Mouse (Mus musculus) midbrain, embryonic 13.5 days (tissue): ENCODE data around the gene Ppard. TPM values are rescaled to one million over a fixed set of nuclear protein-coding genes. Genes with fewer than 3 reads are reported as not detected.

ENCODE experiments used
- ATAC-seq: fragments of 200-750 bp; cut with Nextera tagmentation; 2 replicates; pipeline ENCODE4 v1.8.0; 2017; ENCODE audit warnings: mild to moderate bottlenecking, moderate TSS enrichment, moderate library complexity
- H3K27ac ChIP-seq: fragments of 300-500 bp; sonication (generic); 2 replicates; pipeline ENCODE4 v1.5.1; 2015; ENCODE audit warnings: inconsistent platforms, mild to moderate bottlenecking, moderate library complexity
- H3K27me3 ChIP-seq: fragments of 300-500 bp; sonication (generic); 2 replicates; pipeline ENCODE4 v1.6.1; 2015; ENCODE audit warnings: mild to moderate bottlenecking, inconsistent platforms
- H3K36me3 ChIP-seq: fragments of 300-500 bp; sonication (generic); 2 replicates; pipeline ENCODE4 v1.6.1; 2015; ENCODE audit warnings: mild to moderate bottlenecking, inconsistent platforms
- H3K4me1 ChIP-seq: fragments of 300-500 bp; sonication (generic); replicated peaks from 2 replicates; pipeline ENCODE4 v1.6.1; 2015; ENCODE audit warnings: inconsistent platforms
- H3K4me2 ChIP-seq: fragments of 300-500 bp; sonication (generic); replicated peaks from 2 replicates; pipeline ENCODE4 v1.6.1; 2015; ENCODE audit warnings: moderate library complexity, mild to moderate bottlenecking, inconsistent platforms
- H3K4me3 ChIP-seq: fragments of 300-500 bp; sonication (generic); replicated peaks from 2 replicates; pipeline ENCODE4 v1.5.1; 2015; ENCODE audit warnings: mild to moderate bottlenecking, inconsistent platforms
- H3K9ac ChIP-seq: fragments of 300-500 bp; sonication (generic); replicated peaks from 2 replicates; pipeline ENCODE4 v1.6.1; 2015; ENCODE audit warnings: mild to moderate bottlenecking, inconsistent platforms
- H3K9me3 ChIP-seq: fragments of 300-500 bp; sonication (generic); 2 replicates; pipeline ENCODE4 v1.6.1; 2016; ENCODE audit warnings: mild to moderate bottlenecking, inconsistent platforms
- WGBS: fragments of 180-500 bp; shearing (Covaris S2); methylation state at CpG from one replicate; pipeline ENCODE4 v1.1.7; 2015; 5-methylcytosine and 5-hydroxymethylcytosine counted together
- polyA plus RNA-seq: library from polyadenylated mRNA; unstranded; fragments of >200 nt; fragmentation: Nextera tagmentation; extraction: Ambion mirVana; gene quantifications from 2 replicates; pipeline ENCODE4 v1.2.1, GENCODE M21; 2015

The Ppard gene
- polyA plus RNA-seq, 1 experiment from 2014 or later, result 1.4 TPM

DNA sequence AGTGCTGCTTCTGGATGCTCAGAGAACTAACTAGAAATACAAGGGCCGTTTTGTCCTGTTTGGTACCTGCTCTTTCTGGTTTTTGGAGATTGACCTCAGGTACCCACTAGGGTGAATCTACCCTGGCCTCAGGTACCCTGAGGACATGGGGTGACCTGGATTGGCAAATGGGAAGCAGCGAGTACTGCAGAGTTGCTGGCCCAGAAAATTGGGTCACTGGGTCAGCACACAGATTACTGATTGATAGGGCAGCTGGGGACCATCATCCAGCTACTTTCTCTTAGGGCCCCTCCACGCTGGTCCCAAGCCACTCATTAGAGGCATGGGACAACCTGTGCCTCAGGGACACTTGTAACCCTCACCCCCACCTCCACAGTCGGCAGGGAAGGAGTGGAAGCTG, 46.7 kb downstream of the Ppard start:
- no peaks in the 10 kb centered on the region for H3K36me3 ChIP-seq
- H3K9me3 ChIP-seq, result no peaks in the 10 kb centered on the region
- peaks cover 25% of the 10 kb centered on the region for H3K4me1 ChIP-seq
- no peak overlapping the region for H3K4me2 ChIP-seq
- no peak overlapping the region for H3K27ac ChIP-seq
- no peak overlapping the region for H3K4me3 ChIP-seq
- no peak overlapping the region for H3K9ac ChIP-seq
- no peaks in the 10 kb centered on the region for H3K27me3 ChIP-seq
- no peak for ATAC-seq
- 67% methylated on average over 4 of the region's 4 CpGs for WGBS

DNA sequence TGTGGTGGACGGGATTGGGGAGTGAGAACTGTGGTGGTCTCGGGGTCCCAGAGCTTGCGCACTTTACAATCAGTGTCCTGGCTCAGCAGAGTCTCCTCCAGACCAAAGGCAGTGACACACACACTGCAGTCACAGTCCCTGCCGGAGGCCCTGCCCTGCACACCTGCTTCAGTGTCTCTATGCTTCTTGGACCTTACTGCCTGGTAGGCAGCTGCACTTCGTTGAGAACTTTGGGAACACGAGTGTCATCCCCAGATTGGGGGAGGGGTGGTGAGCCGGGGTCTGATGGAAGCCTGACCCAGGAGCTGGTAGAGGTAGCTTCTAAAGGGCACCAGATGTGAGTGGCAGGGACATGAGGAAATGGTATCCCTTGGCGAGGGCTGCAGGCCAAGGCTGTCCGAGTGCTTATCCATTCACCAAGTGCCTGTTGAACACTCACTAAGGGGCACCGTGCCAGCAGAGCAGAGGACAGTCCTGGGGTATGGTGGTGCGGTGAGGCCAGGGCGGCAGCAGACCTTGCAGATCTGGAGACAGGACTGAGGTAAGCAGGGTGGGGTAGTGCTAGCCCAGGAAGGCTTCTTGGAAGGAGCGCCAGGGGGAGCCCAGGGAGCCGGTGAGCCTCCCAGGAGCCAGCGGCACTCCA, 47.4 kb downstream of the Ppard start:
- Histone ChIP-seq H3K4me1 (peaks cover 25% of the 10 kb centered on the region), H3K36me3 (no peaks in the 10 kb centered on the region), H3K4me2 (no peak overlapping the region), H3K27ac (no peak overlapping the region), H3K9ac (no peak overlapping the region), H3K4me3 (no peak overlapping the region), H3K9me3 (no peaks in the 10 kb centered on the region), H3K27me3 (no peaks in the 10 kb centered on the region)
- ATAC-seq, result no peak; the same call in 1 of the 2 replicates
- WGBS, result 70% methylated on average over 15 of the region's 15 CpGs

DNA sequence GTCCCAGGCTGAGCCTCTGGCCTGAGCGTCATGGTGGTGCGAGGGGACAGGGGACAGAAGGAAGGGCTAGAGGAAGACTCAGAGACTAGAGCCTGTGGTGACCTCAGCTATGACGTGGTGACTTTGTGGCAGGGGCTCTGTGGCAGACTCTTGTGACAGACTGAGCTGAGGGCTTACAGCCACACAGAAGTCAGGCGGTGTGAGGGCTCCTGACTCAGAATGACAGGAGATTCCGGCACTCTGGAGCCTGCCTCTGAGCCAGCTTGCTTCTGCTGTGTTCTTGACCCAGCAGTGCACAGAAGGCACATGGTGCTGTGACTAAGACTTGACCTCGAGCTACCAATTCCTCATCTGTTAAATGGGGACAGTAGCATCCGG, 47.9 kb downstream of the Ppard start:
- no peaks in the 10 kb centered on the region for H3K36me3 ChIP-seq
- H3K4me2 ChIP-seq, result no peak overlapping the region
- no peak for ATAC-seq
- H3K4me3 ChIP-seq, result no peak overlapping the region
- H3K27me3 ChIP-seq, result no peaks in the 10 kb centered on the region
- no peak overlapping the region for H3K27ac ChIP-seq
- peaks cover 26% of the 10 kb centered on the region for H3K4me1 ChIP-seq
- H3K9ac ChIP-seq, result no peak overlapping the region
- no peaks in the 10 kb centered on the region for H3K9me3 ChIP-seq
- 77% methylated on average over 7 of the region's 7 CpGs for WGBS

DNA sequence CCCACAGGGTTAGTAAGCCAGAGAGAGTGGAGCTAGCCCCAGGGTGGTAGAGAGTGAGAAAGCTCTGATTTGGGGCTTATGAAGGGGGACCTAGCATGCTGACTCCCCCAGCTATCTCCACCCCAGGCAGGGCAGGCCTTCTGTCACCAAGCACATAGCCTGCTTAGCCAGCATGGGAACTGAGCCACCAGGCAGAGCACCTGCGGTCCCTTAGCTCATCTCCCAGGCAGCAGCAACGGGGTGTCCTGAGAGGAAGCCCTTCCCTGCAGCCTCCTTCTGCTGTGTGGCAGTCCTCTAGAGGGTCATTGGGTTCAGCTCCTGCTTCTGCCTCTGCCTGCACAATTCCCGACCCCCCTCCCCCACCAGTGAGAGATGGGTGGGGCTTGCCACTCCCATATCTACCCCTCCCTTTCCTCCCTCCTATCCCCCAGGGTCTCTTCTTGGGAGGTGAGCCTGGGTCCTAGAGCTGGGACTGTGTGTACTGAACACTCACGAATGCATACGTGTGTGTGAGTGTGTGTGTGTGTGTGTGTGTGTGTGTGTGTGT, 48.4 kb downstream of the Ppard start:
- Histone ChIP-seq H3K9ac (no peak overlapping the region), H3K36me3 (no peaks in the 10 kb centered on the region), H3K4me2 (no peak overlapping the region), H3K4me3 (no peak overlapping the region), H3K4me1 (peaks cover 30% of the 10 kb centered on the region), H3K27me3 (no peaks in the 10 kb centered on the region), H3K9me3 (no peaks in the 10 kb centered on the region), H3K27ac (no peak overlapping the region)
- 52% methylated on average over 5 of the region's 5 CpGs for WGBS
- 0 out of 2 replicates have a peak, but pooled peaks have one; percentile 41 for ATAC-seq

DNA sequence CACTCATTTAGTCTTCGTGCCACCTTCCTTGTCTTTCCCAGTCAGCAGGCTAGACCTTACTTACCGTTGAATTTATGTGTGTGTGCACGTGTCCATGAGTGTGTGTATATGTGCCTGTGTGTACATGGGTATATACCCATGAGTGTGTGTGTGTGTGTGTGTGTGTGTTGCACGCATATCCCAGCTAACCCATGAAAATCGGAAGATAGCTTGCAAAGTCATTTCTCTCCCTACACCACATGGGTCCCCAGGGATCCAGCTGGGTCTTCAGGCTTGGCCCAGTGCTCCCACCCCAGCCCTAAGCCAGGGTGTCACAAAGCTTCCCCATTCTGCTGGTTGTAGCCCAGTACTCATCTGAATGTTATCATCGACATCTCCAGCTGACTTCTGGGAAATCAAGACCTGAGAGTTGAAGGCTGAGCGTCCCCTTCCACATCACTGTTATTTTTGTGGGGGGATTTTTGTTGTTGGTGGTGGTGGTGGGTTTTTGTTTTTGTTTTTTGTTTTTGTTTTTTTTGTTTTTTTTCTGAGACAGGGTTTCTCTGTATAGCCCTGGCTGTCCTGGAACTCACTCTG, 49.5 kb downstream of the Ppard start:
- ATAC-seq, result no peak
- H3K27me3 ChIP-seq, result no peaks in the 10 kb centered on the region

DNA sequence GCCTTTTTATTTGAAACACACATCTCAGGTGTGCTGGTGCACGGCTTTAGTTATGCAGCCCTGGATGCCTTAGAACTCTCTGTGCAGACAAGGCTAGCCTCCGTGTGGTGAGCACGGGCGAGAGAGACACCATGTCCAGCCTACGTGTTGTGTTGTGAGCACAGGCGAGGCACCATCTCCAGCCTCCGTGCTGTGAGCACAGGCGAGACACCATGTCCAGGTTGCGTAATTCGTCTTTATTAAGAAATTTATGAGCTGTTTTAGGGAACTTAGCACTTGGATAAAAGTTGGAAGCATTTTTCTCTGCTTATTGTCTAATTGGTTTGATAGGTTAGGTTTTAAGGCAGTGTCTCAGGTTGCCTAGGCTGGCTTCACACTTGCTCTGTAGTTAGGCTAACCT, 50.7 kb downstream of the Ppard start:
- Histone ChIP-seq H3K4me2 (no peak overlapping the region), H3K9ac (no peak overlapping the region), H3K4me1 (peaks cover 32% of the 10 kb centered on the region), H3K9me3 (no peaks in the 10 kb centered on the region), H3K27me3 (no peaks in the 10 kb centered on the region), H3K27ac (no peak overlapping the region), H3K4me3 (no peak overlapping the region), H3K36me3 (no peaks in the 10 kb centered on the region)
- ATAC-seq, result no peak
- WGBS, result 94% methylated on average over 10 of the region's 10 CpGs

More for the DNA sequence above, 49.5 kb downstream of the Ppard start:
- no peaks in the 10 kb centered on the region for H3K36me3 ChIP-seq
- H3K4me3 ChIP-seq, result no peak overlapping the region
- no peak overlapping the region for H3K9ac ChIP-seq
- no peaks in the 10 kb centered on the region for H3K9me3 ChIP-seq
- no peak overlapping the region for H3K27ac ChIP-seq
- 96% methylated on average over 7 of the region's 7 CpGs for WGBS
- peaks cover 34% of the 10 kb centered on the region for H3K4me1 ChIP-seq
- no peak overlapping the region for H3K4me2 ChIP-seq

DNA sequence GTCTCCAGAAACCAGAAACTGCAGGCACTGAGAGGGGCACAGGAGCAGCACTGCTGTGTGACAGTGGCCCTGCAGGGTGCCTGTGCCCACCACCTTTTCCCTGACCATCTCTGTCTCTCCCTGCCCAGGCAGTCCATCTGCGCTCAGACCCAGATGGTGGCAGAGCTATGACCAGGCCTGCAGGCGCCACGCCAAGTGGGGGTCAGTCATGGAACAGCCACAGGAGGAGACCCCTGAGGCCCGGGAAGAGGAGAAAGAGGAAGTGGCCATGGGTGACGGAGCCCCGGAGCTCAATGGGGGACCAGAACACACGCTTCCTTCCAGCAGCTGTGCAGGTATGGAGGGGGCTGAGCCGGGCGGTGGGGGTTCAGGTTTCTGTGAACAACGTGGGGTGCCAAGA, 53.6 kb downstream of the Ppard start:
- Histone ChIP-seq H3K27me3 (no peaks in the 10 kb centered on the region), H3K4me2 (no peak overlapping the region), H3K9me3 (no peaks in the 10 kb centered on the region), H3K9ac (0 out of 2 replicates have a peak overlapping the region, but pooled peaks have one; percentile 26), H3K4me3 (no peak overlapping the region), H3K27ac (no peak overlapping the region), H3K4me1 (peaks cover 15% of the 10 kb centered on the region), H3K36me3 (no peaks in the 10 kb centered on the region)
- 87% methylated on average over 10 of the region's 10 CpGs for WGBS
- no peak for ATAC-seq

DNA sequence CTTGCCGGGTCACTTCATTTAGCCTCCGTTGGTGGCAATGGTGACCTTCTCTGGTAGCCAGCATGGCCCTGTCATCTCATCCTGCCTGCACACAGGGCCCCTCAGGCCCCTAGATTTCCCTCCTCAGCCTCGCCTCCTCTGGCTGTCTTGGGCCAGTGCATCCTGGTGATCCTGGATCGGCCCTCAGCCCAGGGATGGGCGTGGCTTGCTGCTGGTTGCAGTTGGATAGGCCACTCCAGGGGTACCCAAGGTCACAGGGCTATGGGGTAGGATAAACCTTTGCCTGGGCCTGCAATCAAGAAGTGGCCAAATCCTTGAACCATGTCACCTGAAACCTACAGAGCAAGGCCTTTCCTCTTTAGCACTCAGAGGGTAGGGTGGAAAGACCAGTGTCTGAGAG, 54.5 kb downstream of the Ppard start:
- no peak for ATAC-seq
- 39% methylated on average over 5 of the region's 5 CpGs for WGBS
- no peak overlapping the region for H3K4me2 ChIP-seq

DNA sequence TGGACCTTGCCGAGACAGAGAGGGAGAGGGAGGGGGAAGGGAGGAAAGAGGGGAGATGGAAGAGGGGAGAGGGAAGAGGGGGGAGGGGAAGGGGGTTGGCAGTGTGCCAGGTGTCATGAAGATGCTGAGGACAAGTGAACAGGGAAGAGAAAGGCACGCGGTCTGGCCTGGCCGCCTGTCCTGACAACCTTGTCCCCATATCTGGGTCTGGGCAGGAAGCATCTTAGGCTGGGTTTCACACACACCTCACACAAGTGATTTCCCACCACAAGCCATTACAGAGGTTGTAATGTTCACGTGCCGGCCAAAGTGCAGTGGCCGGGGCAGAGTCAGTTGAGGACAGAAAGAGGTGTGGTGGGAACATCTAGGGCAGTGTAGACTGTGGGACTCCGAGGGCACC, 55.1 kb downstream of the Ppard start:
- H3K4me3 ChIP-seq, result no peak overlapping the region
- 64% methylated on average over 8 of the region's 8 CpGs for WGBS
- no peak overlapping the region for H3K27ac ChIP-seq

More for the DNA sequence above, 54.5 kb downstream of the Ppard start:
- Histone ChIP-seq H3K27me3 (no peaks in the 10 kb centered on the region), H3K9ac (no peak overlapping the region), H3K4me1 (peaks cover 12% of the 10 kb centered on the region), H3K27ac (no peak overlapping the region), H3K4me3 (no peak overlapping the region), H3K9me3 (no peaks in the 10 kb centered on the region), H3K36me3 (no peaks in the 10 kb centered on the region)

DNA sequence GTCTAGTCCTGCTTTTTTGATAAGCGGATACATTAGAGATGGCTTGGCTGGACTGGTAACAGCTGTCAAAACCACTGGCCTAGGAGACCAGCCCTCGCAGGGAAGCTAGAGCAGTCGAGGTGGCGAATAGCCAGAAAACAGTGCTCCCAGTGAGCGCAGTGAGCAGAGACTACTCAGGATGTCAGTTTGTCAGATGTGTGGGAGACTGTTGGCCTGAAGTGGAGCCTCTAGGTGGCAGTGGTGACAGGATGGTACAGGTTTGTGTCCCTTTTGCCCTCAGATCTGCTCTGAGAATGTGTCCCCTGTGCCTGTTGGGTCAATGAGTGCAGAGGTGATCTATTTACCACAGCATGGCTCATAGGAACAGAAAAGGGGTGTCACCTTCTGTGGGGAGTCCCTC, 55.5 kb downstream of the Ppard start:
- H3K4me2 ChIP-seq, result no peak overlapping the region
- peaks cover 12% of the 10 kb centered on the region for H3K4me1 ChIP-seq
- no peak overlapping the region for H3K27ac ChIP-seq
- no peak for ATAC-seq
- H3K27me3 ChIP-seq, result no peaks in the 10 kb centered on the region
- H3K9me3 ChIP-seq, result no peaks in the 10 kb centered on the region
- no peak overlapping the region for H3K4me3 ChIP-seq
- 72% methylated on average over 5 of the region's 5 CpGs for WGBS
- H3K36me3 ChIP-seq, result no peaks in the 10 kb centered on the region
- H3K9ac ChIP-seq, result no peak overlapping the region

More for the DNA sequence above, 55.1 kb downstream of the Ppard start:
- no peaks in the 10 kb centered on the region for H3K27me3 ChIP-seq
- H3K4me2 ChIP-seq, result no peak overlapping the region
- no peaks in the 10 kb centered on the region for H3K36me3 ChIP-seq
- H3K9me3 ChIP-seq, result no peaks in the 10 kb centered on the region
- H3K9ac ChIP-seq, result no peak overlapping the region
- H3K4me1 ChIP-seq, result peaks cover 12% of the 10 kb centered on the region
- no peak for ATAC-seq

DNA sequence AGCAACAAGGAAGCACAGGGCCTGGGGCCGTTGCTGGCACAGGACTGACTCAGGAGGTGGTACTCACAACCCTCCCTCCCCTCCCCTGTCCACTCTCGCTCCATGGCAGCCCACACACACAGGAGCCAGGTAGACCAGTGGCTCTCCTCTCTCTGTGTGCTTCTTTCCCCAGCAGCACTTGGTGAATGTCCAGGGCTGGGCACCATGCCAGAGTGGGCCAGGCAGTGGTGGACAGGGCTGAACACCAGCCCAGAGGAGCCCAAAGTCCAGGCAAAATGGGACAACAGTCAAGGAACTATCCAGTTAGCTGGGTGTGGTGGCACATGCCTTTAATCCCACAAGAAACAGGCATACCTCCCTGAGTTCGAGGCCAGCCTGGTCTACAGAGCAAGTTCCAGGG, 57.8 kb downstream of the Ppard start:
- no peak overlapping the region for H3K9ac ChIP-seq

DNA sequence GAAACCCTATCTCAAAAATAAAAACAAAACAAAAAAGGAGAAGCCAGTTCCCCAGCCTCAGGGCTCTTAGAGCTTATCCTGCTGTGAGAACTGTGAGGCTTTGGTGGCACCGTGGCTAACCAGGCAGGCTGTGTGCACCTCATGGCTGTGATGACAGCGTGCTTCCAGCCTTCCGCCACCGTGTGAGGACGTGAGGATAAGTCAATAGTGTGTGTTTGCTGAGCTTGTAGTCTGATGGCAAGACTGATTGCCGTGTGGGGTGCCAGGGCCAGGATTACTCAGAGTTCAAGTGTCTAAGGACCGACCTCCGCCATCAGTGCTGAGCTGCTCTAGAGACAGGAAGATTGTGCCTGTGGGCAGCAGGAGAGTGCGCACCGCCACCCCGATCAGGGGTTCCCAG, 58.2 kb downstream of the Ppard start:
- H3K9ac ChIP-seq, result no peak overlapping the region
- no peaks in the 10 kb centered on the region for H3K9me3 ChIP-seq
- H3K36me3 ChIP-seq, result no peaks in the 10 kb centered on the region
- no peak overlapping the region for H3K4me3 ChIP-seq
- H3K27me3 ChIP-seq, result no peaks in the 10 kb centered on the region
- H3K4me2 ChIP-seq, result no peak overlapping the region
- 78% methylated on average over 11 of the region's 11 CpGs for WGBS
- no peak overlapping the region for H3K27ac ChIP-seq
- ATAC-seq, result no peak
- H3K4me1 ChIP-seq, result peaks cover 21% of the 10 kb centered on the region

More for the DNA sequence above, 57.8 kb downstream of the Ppard start:
- Histone ChIP-seq H3K36me3 (no peaks in the 10 kb centered on the region), H3K27ac (no peak overlapping the region), H3K4me3 (no peak overlapping the region), H3K9me3 (no peaks in the 10 kb centered on the region), H3K4me1 (peaks cover 21% of the 10 kb centered on the region), H3K27me3 (no peaks in the 10 kb centered on the region), H3K4me2 (no peak overlapping the region)
- WGBS, result 80% methylated on average over 3 of the region's 3 CpGs
- no peak for ATAC-seq
